Mouse (Mus musculus): ENCODE results near the gene Gm20604. TPM values are rescaled to one million over a fixed set of nuclear protein-coding genes. Genes with fewer than 3 reads are reported as not detected.

Gm20604 gene
- polyA plus RNA-seq, 1 experiment from 2014 or later, result 16.8 TPM

DNA sequence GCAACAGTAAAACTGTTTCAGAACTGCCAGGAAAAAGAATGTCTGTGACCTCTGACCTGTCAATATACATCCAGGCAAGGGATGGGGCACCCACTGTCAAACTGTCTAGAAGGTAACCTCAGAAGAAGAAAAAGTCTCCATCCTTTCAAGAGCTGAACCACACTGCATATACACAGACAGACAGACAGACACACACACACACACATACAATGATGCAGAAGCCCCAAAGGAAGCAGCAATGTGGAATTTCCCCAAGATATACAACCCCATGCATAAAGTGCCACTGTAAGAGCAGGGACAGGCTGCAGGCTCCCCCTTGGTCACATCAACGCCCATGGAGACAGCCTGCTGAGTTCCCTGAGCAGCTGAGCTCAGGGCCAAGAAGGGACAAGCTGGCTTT, 59.3 kb downstream of the Gm20604 start:
- H3K9me3 ChIP-seq (ENCODE audit: control insufficient read depth, low read length), result no peaks in the 10 kb centered on the region
- no peaks in the 10 kb centered on the region for H3K36me3 ChIP-seq (ENCODE audit: control insufficient read depth, insufficient read depth, low read length)
- no peak overlapping the region for H3K4me2 ChIP-seq (ENCODE audit: low read length)
- H3K4me1 ChIP-seq (ENCODE audit: control insufficient read depth in 2 of 2, insufficient read depth in 2 of 2, low read length in 2 of 2), result peaks cover 17 to 31% of the 10 kb centered on the region in 2 experiments
- H3K9ac ChIP-seq (ENCODE audit: low read length), result no peak overlapping the region
- WGBS, result 48% methylated on average over 1 of the region's 1 CpGs
- H3K27ac ChIP-seq (replicated peaks in 1 of 2; ENCODE audit: control insufficient read depth in 1 of 2, insufficient read depth in 1 of 2, low read depth in 2 of 2, low read length in 2 of 2), result no peak overlapping the region
- no peak for ATAC-seq (ENCODE audit: insufficient number of reproducible peaks, insufficient read depth, low FRiP score, low read depth)
- H3K27me3 ChIP-seq (ENCODE audit: control insufficient read depth, insufficient read depth, low read length), result no peaks in the 10 kb centered on the region
- H3K4me3 ChIP-seq (ENCODE audit: control insufficient read depth in 1 of 2, insufficient read depth in 1 of 2, low read depth in 1 of 2, low read length in 2 of 2), result no peak overlapping the region

DNA sequence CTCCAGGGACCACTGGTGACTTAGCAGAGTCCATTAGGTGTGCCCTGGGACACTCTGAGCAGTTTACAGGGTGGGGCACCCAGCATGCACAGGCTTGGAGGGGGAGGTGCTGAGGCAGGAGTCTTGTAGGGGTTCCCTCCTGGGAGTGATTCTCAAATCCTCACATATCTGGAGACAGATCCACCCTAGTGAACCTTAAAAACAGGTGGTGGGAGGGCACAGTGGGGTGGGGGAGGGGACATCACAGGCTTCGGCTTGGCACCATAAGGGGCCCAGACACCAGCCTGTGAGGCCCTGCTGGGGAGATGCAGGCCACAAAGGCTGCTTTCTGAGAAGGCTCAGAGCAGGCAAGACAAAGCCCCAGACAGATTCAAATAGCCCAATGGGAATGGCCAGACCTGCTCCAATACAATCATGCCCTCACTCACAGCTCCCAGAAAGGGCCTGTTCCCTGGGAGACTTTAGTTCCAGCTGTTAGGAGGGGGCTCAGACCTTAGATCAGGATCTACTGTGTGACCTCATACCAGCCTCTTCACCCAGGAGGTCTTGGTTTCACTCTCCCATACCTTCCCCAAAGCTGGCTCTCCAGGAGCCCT, 60.3 kb downstream of the Gm20604 start:
- peak overlapping the region; percentile 38; the same call in 1 of the 2 replicates for H3K9ac ChIP-seq (ENCODE audit: low read length)
- no peak overlapping the region for H3K4me3 ChIP-seq (ENCODE audit: control insufficient read depth in 1 of 2, insufficient read depth in 1 of 2, low read depth in 1 of 2, low read length in 2 of 2)
- H3K4me2 ChIP-seq (ENCODE audit: low read length), result no peak overlapping the region
- H3K36me3 ChIP-seq (ENCODE audit: control insufficient read depth, insufficient read depth, low read length), result no peaks in the 10 kb centered on the region
- no peak for ATAC-seq (ENCODE audit: insufficient number of reproducible peaks, insufficient read depth, low FRiP score, low read depth)
- H3K27me3 ChIP-seq (ENCODE audit: control insufficient read depth, insufficient read depth, low read length), result no peaks in the 10 kb centered on the region
- peaks cover 11 to 21% of the 10 kb centered on the region in 2 experiments for H3K4me1 ChIP-seq (ENCODE audit: control insufficient read depth in 2 of 2, insufficient read depth in 2 of 2, low read length in 2 of 2)
- no peak overlapping the region for H3K27ac ChIP-seq (replicated peaks in 1 of 2; ENCODE audit: control insufficient read depth in 1 of 2, insufficient read depth in 1 of 2, low read depth in 2 of 2, low read length in 2 of 2)
- no peaks in the 10 kb centered on the region for H3K9me3 ChIP-seq (ENCODE audit: control insufficient read depth, low read length)
- 60% methylated on average over 1 of the region's 1 CpGs for WGBS

GRCm38 (mm10) chr12:102697381-102697780, 61.1 kb downstream of the Gm20604 start:
- no peak overlapping the region for H3K4me3 ChIP-seq (ENCODE audit: control insufficient read depth in 1 of 2, insufficient read depth in 1 of 2, low read depth in 1 of 2, low read length in 2 of 2)
- no peaks in the 10 kb centered on the region for H3K27me3 ChIP-seq (ENCODE audit: control insufficient read depth, insufficient read depth, low read length)
- no peak overlapping the region for H3K4me2 ChIP-seq (ENCODE audit: low read length)
- no peaks in the 10 kb centered on the region for H3K36me3 ChIP-seq (ENCODE audit: control insufficient read depth, insufficient read depth, low read length)
- no peak overlapping the region for H3K9ac ChIP-seq (ENCODE audit: low read length)
- ATAC-seq (ENCODE audit: insufficient number of reproducible peaks, insufficient read depth, low FRiP score, low read depth), result no peak
- no peak overlapping the region for H3K27ac ChIP-seq (replicated peaks in 1 of 2; ENCODE audit: control insufficient read depth in 1 of 2, insufficient read depth in 1 of 2, low read depth in 2 of 2, low read length in 2 of 2)
- no peaks in the 10 kb centered on the region for H3K9me3 ChIP-seq (ENCODE audit: control insufficient read depth, low read length)
- WGBS, result 79% methylated on average over 7 of the region's 7 CpGs
- peaks cover 8 to 16% of the 10 kb centered on the region in 2 experiments for H3K4me1 ChIP-seq (ENCODE audit: control insufficient read depth in 2 of 2, insufficient read depth in 2 of 2, low read length in 2 of 2)

GRCm38 (mm10) chr12:102696635-102697354, 61.7 kb downstream of the Gm20604 start:
- Histone ChIP-seq H3K36me3 (ENCODE audit: control insufficient read depth, insufficient read depth, low read length) (no peaks in the 10 kb centered on the region), H3K27ac (replicated peaks in 1 of 2; ENCODE audit: control insufficient read depth in 1 of 2, insufficient read depth in 1 of 2, low read depth in 2 of 2, low read length in 2 of 2) (no peak overlapping the region), H3K4me3 (ENCODE audit: control insufficient read depth in 1 of 2, insufficient read depth in 1 of 2, low read depth in 1 of 2, low read length in 2 of 2) (no peak overlapping the region), H3K4me2 (ENCODE audit: low read length) (no peak overlapping the region), H3K9me3 (ENCODE audit: control insufficient read depth, low read length) (no peaks in the 10 kb centered on the region), H3K4me1 (ENCODE audit: control insufficient read depth in 2 of 2, insufficient read depth in 2 of 2, low read length in 2 of 2) (peaks cover 8 to 14% of the 10 kb centered on the region in 2 experiments), H3K9ac (ENCODE audit: low read length) (no peak overlapping the region), H3K27me3 (ENCODE audit: control insufficient read depth, insufficient read depth, low read length) (no peaks in the 10 kb centered on the region)
- no peak for ATAC-seq (ENCODE audit: insufficient number of reproducible peaks, insufficient read depth, low FRiP score, low read depth)
- 87% methylated on average over 14 of the region's 14 CpGs for WGBS

DNA sequence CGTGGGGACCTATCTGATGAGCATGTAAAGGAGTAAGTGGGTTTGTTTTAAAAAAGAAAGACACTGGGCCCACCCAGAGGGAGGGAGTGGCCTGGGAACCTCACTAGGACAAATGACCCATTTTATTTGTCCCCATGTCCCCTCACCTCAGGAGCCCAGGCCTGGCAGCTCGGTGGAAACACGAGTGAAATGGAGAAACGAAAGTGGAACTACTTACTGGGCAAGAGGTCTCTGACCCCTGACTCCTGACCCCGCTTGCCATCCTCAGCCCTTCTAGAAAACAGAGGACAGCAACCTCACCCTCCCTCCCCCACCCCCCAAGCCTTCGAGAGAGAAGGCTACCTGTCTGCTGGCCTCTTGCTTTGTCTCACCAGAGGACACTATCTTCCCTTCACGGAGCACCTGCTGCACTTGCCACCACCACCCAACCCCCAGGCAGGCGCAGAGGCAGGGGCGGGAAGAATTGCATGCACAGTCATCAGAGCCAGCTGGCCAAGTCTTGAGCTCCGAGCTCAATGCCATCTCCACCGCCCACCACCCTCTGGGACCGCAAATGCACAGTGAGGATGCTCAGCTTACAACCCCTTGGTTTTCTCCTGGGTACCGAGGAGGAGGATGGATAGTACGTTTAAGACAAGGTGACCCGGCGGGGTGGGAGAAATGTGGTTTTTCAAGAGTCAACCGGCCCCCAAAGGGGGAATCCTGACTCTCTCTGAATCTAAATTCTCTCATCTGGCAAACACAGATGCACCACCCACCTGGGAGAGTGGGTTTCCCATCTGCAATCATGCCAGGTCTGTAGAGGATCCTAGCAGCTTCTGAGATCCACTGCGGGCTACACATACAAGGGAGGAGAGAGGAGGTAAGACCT, 62.9 kb downstream of the Gm20604 start:
- no peak overlapping the region for H3K4me2 ChIP-seq (ENCODE audit: low read length)
- ATAC-seq (ENCODE audit: insufficient number of reproducible peaks, insufficient read depth, low FRiP score, low read depth), result no peak
- 68% methylated on average over 18 of the region's 18 CpGs for WGBS
- no peaks in the 10 kb centered on the region for H3K27me3 ChIP-seq (ENCODE audit: control insufficient read depth, insufficient read depth, low read length)
- no peaks in the 10 kb centered on the region for H3K9me3 ChIP-seq (ENCODE audit: control insufficient read depth, low read length)
- H3K9ac ChIP-seq (ENCODE audit: low read length), result no peak overlapping the region
- no peaks in the 10 kb centered on the region for H3K36me3 ChIP-seq (ENCODE audit: control insufficient read depth, insufficient read depth, low read length)
- H3K4me3 ChIP-seq (ENCODE audit: control insufficient read depth in 1 of 2, insufficient read depth in 1 of 2, low read depth in 1 of 2, low read length in 2 of 2), result no peak overlapping the region
- H3K27ac ChIP-seq (replicated peaks in 1 of 2; ENCODE audit: control insufficient read depth in 1 of 2, insufficient read depth in 1 of 2, low read depth in 2 of 2, low read length in 2 of 2), result no peak overlapping the region
- H3K4me1 ChIP-seq (ENCODE audit: control insufficient read depth in 2 of 2, insufficient read depth in 2 of 2, low read length in 2 of 2), result peaks cover 8 to 14% of the 10 kb centered on the region in 2 experiments

GRCm38 (mm10) chr12:102691761-102692160, 66.7 kb downstream of the Gm20604 start:
- WGBS, result 77% methylated on average over 6 of the region's 7 CpGs
- no peak overlapping the region for H3K4me3 ChIP-seq (ENCODE audit: control insufficient read depth in 1 of 2, insufficient read depth in 1 of 2, low read depth in 1 of 2, low read length in 2 of 2)
- no peak overlapping the region for H3K9ac ChIP-seq (ENCODE audit: low read length)
- H3K9me3 ChIP-seq (ENCODE audit: control insufficient read depth, low read length), result no peaks in the 10 kb centered on the region
- H3K4me1 ChIP-seq (ENCODE audit: control insufficient read depth in 2 of 2, insufficient read depth in 2 of 2, low read length in 2 of 2), result peaks cover 3 to 5% of the 10 kb centered on the region in 2 experiments; a peak in 3 of 4 replicates
- no peak overlapping the region for H3K4me2 ChIP-seq (ENCODE audit: low read length)
- no peaks in the 10 kb centered on the region for H3K27me3 ChIP-seq (ENCODE audit: control insufficient read depth, insufficient read depth, low read length)
- H3K36me3 ChIP-seq (ENCODE audit: control insufficient read depth, insufficient read depth, low read length), result no peaks in the 10 kb centered on the region
- H3K27ac ChIP-seq (replicated peaks in 1 of 2; ENCODE audit: control insufficient read depth in 1 of 2, insufficient read depth in 1 of 2, low read depth in 2 of 2, low read length in 2 of 2), result no peak overlapping the region
- ATAC-seq (ENCODE audit: insufficient number of reproducible peaks, insufficient read depth, low FRiP score, low read depth), result no peak
